Comparison of ENCODE assay signal across 12 mouse cellular contexts in the genomic region with DNA sequence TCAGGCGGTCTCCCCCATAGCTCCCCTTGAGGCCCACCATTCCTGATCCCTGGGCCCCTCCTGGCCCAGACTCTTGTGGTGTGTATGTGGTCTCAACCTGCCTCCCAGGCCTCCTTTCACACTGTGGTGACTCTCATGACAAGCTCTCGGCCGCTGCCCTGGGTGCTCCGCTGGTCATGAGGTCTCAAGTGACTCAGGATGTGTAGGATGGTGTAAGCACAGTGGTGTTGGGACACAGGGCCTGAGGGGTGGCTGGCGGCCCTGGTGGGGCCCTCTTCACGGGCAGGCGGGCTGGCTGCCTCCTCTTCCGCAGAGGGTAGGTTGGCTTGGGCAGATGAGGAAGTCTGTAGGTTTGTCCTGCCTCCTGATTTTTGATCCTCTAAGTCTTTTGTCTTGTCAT.
DNase-seq lines count a peak whose midpoint lies in the region; TF ChIP-seq lines count a peak whose summit lies in the region.
"Had no signal": no experiment of that assay in that cellular context is flagged by ENCODE, and none has a peak within 500 bp of the region (broad histone marks: within the 10 kb centered on the region; RNA-seq: fewer than 3 reads in every experiment).

No protein-coding gene starts in this region.

- H3K27me3 ChIP-seq in E14TG2a.4 (ENCODE audit: insufficient read depth, low read length), result peaks cover 3% of the 10 kb centered on the region; the same call in 1 of the 2 replicates
- H3K27me3 ChIP-seq: midbrain, embryonic 13.5 days; neural tube, embryonic 15.5 days had no signal

- no peak for TF ChIP-seq POLR2A in embryonic fibroblast, embryonic 13.5 days (IDR thresholded peaks at IDR 0.05; ENCODE audit: low read depth, low read length)

- H3K9me3 ChIP-seq in E14TG2a.4 (ENCODE audit: low read length), result no peaks in the 10 kb centered on the region
- H3K9me3 ChIP-seq: G1E; hindbrain, embryonic 10.5 days; midbrain, embryonic 13.5 days; neural tube, embryonic 15.5 days had no signal

- H3K27ac ChIP-seq in embryonic fibroblast, embryonic 13.5 days (ENCODE audit: insufficient read depth, low read length), result peak overlapping the region; percentile 46
- no peak overlapping the region for H3K27ac ChIP-seq in gastrocnemius, adult 2 months
- H3K27ac ChIP-seq: hindbrain, embryonic 10.5 days; midbrain, embryonic 13.5 days; neural tube, embryonic 15.5 days had no signal

- H3K4me3 ChIP-seq in E14TG2a.4 (replicated peaks; ENCODE audit: low read length), result peak overlapping the region; percentile 59
- no peak overlapping the region for H3K4me3 ChIP-seq in embryonic fibroblast, embryonic 13.5 days (ENCODE audit: insufficient read depth, low read length)
- no peak overlapping the region for H3K4me3 ChIP-seq in gastrocnemius, adult 2 months
- H3K4me3 ChIP-seq: hindbrain, embryonic 10.5 days; midbrain, embryonic 13.5 days; neural tube, embryonic 15.5 days had no signal

- H3K4me1 ChIP-seq in E14TG2a.4 (replicated peaks; ENCODE audit: low read depth, low read length), result peaks cover 16% of the 10 kb centered on the region
- H3K4me1 ChIP-seq in embryonic fibroblast, embryonic 13.5 days (ENCODE audit: control insufficient read depth, insufficient read depth, low read length), result peaks cover 9% of the 10 kb centered on the region
- H3K4me1 ChIP-seq: hindbrain, embryonic 10.5 days; midbrain, embryonic 13.5 days had no signal

- TF ChIP-seq CTCF in E14TG2a.4 (conservative IDR thresholded peaks at IDR 0.05; ENCODE audit: low read length), result no peak
- no peak for TF ChIP-seq CTCF in embryonic fibroblast, embryonic 13.5 days (IDR thresholded peaks at IDR 0.05; ENCODE audit: borderline replicate concordance, insufficient read depth, low read length)
- TF ChIP-seq CTCF in gastrocnemius, adult 2 months (IDR thresholded peaks at IDR 0.05), result no peak

- no peaks in the 10 kb centered on the region for H3K36me3 ChIP-seq in E14TG2a.4 (ENCODE audit: insufficient read depth, low read length)
- H3K36me3 ChIP-seq: G1E; hindbrain, embryonic 10.5 days; midbrain, embryonic 13.5 days had no signal

- DNase-seq in 3134 (ENCODE audit: extremely low read depth, insufficient read length, low spot score), result peak; percentile 85
- peak; percentile 16 for DNase-seq in lung, postnatal 25 days (ENCODE audit: low spot score)
- no peak for DNase-seq in T-cell, adult 2 months (ENCODE audit: low spot score)
- DNase-seq in thymus, postnatal 14 days, result no peak
- no peak for DNase-seq in gastrocnemius, adult 2 months
- DNase-seq: cerebellum, adult 9-11 months had no signal

- intact Hi-C loops in gastrocnemius, adult 2 months (cut with DNase I), result no loop called here

Comparison
In these comparisons a context has a peak if more than half of its experiments do, and no peak if none do; other contexts are left out.
1. DNase-seq: peak in 3134 (single experiment) and lung, postnatal 25 days (single experiment); none in T-cell, adult 2 months (single experiment), thymus, postnatal 14 days (single experiment) and gastrocnemius, adult 2 months (single experiment).